Mouse (Mus musculus): Measurements from ENCODE around the gene Synj2.

Gene Synj2

DNA sequence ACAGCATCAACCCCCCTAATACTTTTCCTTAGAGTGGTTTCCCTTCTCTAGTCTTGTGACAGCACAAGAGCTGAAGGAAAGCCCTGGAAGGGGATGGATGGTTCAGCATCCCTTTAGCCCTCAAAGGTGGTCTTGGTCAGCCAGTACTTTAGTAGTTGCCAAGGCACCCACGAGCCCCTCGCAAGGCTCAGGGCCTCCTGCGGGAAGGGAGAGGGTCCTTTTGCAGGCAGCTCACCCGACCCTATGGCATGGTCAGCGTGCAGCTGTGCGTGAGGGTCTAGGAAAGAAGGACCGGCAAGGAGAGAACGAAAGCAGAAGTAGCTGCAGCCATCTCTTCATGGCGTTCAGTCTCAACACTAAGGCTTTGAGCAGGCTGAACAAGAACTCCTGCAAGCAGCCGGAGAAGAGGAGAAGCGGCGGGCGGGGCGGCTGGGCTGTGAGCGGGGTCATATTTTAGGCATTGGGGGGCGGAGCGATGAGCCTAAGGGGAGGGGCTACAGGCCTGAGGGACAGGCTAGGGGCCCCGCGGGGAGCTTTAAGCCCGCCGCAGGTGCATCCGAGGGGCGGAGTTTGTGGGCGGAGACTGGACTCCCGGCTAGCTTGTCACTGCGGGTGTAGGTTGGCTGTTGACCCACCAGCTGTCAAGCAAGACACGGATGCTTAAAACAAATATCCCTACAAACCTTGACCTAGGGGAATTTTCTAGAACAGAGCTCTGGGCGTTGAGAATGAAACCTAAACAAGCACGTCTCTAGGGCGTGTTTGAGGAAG is 6.3 kb upstream of the Synj2 start:
- DNase-seq (ENCODE audit: low read depth, low spot score), result peak; percentile 74

DNA sequence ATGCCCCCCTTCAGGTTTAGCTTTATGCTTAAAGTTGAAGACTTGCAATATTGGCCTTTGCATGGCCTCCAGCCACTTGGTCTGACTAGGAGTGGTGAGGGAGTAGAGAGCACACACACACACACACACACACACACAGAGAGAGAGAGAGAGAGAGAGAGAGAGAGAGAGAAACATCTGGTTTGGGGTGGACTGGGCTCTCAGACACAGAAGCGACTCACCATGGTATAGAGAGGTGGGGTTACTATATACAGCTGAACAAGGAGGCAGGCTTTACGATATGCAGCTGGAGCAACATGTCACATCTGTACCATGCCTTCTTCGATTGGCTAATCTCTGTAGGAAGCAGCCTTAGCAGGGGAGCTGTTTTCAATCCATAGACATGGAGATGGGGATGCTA is 5.4 kb upstream of the Synj2 start:
- DNase-seq (ENCODE audit: low read depth, low spot score), result no peak

DNA sequence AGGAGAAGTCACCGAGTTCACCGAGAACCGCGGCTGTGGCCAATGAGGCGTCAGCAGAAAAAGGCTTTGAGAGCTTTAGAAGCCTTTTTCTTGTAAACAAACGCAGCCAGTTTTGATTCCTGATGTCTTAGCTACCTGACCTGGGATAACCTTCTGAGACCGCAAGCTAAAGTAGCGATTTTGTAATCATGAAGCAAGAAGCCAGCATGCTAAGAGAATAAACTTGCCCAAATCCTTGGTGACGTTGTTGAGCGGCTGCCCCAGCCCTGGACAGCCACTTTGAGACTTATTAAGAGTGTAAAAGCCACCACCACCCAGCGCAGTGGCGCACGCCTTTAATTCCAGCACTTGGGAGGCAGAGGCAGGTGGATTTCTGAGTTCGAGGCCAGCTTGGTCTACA is 4.8 kb upstream of the Synj2 start:
- DNase-seq (ENCODE audit: low read depth, low spot score), result no peak

DNA sequence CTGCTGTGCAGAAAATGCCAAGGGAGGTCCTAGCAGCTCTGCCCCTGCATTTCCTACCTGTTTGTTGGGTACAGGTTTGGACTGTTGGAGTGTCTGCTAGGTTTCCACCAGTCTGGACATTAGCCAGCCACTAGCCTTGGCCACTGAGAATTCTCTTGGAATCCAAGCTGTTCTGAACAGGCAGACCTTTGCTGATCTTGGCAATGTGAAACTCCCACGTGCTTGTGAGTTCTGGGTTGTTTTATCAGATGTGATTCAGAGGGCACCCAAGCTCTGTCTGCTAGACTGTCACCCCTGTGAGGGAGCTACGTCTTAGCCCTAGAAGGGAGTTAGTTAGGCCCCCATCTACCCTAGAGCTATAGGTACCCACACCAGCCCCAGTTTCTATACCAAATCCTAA is 3.6 kb upstream of the Synj2 start:
- no peak for DNase-seq (ENCODE audit: low read depth, low spot score)

DNA sequence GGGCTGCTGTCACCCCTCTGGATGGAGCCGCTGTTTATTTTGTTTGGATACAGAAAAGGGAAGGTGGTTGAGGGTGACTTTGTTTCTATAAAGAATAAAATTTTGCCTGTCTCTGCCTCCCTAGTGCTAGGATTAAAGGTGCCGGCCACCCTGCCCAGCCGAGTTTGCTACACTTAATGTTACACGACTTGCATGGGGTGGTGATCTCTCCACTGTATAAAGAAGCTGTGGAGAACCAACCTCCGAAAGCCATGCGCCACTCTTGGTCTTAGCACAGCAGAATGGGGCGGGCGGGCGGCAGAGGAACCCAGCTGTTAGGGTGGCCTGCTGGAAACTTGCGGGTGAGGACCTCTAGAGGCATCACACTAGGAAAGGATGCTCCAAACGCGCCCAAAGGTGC is 1.2 kb upstream of the Synj2 start:
- DNase-seq (ENCODE audit: low read depth, low spot score), result no peak

DNA sequence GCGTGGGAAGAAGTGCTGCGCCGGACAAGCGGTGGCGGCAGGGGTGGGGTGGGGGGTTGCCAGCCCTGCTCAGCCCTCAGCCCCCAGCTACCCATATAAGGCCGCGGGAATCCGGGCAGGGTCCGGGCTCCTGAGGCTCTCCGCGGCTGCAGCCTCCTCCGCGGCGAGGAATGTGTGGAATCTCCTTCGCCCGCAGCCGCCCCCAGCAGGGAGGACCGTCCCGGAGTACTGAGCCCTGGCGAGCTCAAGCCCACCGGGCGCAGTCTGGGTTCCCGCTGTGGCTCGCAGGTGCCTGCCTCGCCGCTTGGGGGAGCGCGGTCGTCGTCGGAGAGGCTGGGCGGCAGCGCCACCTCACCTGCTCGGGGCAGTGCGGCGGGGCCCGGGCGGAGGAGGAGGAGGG is 288 bp upstream of the Synj2 start:
- DNase-seq (ENCODE audit: low read depth, low spot score), result peak; percentile 65

DNA sequence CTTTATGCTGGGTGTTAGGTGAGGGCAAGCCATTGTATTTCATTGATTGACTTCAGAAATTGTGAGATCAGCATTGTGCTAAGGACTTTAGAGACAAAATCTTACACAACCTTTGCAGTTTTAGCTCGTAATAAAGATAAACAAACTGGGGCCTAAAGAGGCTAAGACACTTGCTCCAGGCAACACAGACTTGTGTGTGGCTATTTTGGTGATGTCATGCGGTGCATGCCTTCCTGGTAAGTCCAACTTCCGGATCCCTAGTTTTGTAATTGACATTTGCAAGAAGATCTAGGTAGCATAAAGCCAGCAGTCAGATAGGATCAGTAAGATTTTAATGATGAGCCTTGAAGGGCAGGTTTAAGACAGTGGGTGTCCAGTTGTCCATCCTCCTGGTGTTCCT is 1.1 kb downstream of the Synj2 start:
- DNase-seq (ENCODE audit: low read depth, low spot score), result no peak

DNA sequence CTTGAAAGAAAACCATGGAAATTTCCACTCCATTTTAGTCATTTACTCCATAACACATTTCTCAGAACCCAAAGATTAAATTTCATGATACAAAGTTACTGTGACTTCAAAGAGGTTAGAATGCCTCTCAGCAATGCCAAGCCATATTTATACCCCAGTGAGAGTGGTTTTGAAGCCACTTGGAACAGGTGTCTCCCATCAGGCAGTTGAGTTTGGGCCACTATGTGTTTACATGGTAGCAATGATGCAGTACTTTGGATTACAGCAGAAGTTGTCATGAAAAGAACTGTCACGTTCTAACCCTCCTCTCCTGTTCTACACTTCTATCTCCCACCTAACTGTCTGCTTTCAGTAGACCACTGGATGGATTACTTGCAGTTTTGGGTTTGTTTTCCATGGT is 2.0 kb downstream of the Synj2 start:
- no peak for DNase-seq (ENCODE audit: low read depth, low spot score)

DNA sequence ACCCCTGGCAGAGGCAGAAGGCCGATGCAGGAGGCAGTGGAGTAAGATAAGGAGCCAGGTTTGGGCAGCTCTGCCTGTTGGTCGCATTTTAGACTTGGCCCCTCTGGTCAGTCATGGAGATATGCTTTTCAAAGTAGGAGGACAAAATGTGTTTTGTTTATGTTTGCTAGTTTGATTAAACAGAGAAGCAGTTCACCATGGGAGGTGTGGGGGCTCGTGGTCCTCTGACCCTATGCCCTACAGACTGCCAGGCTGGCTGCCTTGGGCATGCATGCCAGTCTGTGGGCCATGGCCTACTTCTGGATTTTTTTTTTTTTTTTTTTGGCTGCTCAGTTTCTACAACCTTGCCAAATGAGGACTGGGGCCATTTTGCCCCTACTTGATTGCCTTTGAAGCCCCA is 6.0 kb downstream of the Synj2 start:
- DNase-seq (ENCODE audit: low read depth, low spot score), result no peak

DNA sequence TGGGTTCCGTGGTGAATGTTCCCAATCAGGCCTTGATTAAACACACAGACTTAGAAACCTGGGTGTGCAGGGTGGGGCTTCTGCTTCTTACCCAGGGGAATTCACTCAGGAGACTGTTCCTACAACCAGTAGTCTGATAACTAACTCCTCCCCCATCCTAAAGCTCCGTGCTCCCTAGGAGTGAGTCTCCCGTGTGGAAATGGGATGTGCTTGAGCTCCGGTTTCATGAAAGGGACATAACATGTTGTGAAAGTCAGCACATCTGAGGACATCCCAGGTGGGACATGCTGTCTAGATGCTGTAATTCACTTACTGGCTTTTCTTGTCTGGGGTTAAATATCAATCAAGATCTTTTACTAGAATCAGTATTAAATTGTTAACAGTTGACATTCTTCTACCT is 11.4 kb downstream of the Synj2 start:
- no peak for DNase-seq (ENCODE audit: low read depth, low spot score)

DNA sequence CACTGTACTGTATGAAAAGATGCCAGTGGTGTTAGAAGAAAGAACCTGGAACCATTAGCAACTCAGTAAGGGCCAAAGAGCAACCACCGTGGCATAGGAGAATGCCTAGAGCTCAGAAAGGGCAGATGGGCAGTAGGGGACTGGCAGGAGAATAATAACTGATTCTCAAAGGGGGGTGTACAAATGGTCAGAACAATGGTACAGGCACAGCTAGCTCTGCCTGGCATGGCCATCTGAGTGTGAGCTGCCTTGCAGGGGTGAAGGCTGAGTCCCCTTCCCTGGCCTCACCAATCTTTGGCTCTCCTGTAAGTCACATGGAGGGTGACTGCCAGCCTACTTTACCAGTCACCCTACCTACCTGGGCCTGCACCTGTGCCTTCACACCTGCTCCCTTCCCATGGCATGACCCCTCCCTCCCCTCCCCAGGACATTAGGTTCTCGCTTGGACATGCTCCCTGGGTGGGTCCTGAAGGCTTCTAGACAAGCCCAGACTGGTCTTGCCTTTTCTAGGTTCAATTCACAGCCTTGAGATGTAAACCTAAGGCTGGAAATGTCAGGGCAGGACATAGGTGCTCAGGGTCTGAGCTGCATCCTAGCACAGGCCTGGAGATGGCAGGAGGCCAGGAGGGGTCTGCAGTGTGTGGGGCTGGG is 15.4 kb downstream of the Synj2 start:
- no peak for DNase-seq (ENCODE audit: low read depth, low spot score)

DNA sequence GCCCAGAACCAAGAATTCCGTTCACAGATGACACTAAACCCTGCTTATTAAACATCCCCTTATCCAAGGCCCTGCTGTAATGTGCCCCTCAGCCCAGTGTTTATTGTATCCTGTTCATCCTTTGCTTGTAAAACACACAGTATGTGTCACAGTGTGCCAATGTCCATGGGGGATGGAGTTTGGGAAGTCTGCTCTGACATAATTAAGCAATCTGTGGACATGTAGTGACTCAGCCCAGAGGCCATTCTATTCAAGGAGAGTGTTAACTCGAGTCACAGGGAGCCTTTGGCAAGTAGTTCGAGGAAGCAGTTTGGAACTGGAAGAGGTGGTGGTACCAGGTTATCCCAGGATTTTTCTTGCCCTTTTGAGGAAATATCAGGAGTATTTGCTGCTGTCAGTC is 16.0 kb downstream of the Synj2 start:
- DNase-seq (ENCODE audit: low read depth, low spot score), result no peak

DNA sequence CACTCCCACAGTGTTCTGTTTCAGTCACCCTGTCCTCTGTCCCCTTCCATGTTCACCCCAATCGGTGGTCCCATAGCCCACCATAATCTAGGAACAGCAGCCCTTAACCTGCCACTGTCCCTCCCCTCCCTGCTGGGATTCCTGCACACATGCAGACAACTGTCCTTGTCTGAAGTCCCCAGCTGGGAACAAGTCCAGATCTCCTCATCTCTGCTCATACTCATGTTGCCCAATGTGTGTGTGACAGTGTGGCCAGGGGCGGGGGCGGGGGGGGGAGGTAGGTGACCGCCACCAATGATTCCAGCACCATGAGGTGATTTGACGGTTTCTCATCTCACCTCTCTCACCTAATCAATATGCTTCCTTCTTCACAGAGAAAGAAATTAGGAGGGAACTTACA is 17.1 kb downstream of the Synj2 start:
- DNase-seq (ENCODE audit: low read depth, low spot score), result no peak

DNA sequence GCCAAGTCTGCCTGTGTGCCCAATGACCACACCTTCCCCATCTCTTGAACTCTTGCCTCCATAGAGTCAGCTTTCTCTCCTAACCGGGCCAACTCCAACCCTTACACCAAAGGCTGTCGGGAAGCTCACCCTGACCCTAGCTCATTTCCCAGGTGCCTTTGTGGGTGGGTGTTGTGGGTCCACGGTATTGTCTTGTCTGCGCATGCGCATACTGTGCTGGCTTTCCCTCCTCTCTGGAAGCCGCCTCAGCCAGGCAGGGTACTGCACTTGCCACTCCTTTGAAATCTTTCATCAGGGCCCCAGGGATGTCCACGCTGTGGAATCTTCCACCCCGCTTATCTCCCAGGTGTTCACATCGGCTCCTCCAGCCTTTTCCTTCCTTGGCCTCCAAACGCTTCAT is 17.6 kb downstream of the Synj2 start:
- no peak for DNase-seq (ENCODE audit: low read depth, low spot score)

DNA sequence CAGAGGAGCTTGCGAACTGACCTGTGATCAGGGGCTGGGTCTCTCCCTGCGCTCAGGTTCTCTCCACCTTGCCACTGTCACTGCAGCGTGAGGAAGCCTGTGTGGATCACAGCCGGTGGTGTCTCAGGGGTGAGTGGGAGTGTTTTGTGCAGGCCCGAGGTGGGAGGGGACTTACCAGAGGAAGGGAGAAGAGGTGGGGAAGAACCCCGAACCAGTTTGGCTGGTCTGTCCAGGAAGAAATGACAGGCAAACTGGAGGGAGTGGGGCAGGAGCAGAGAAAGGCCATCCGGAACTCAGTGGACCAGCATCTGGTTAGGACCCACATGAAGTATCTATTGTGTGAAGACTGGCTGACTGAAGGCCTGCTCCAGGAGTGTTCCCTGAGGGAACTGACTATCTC is 18.0 kb downstream of the Synj2 start:
- DNase-seq (ENCODE audit: low read depth, low spot score), result no peak

DNA sequence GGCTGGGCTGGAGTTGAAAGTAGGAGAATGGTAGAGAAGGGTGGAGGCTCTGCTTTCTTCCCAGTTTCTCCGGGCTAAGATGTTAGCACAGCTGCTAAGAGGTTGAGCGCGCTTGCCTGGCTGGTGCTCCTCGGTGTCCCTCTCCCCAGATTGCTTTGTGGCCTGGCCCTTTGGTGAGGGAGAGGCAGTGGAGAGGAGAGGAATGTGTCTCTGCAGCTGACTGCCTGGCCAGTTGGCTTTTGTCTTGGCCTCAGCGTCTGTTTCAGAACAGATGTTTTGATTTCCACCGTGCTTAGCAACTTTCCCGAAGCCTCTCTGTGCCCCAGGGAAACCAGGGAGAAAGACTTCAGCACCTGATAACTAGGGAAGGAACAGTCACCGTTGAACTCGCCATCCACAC is 18.7 kb downstream of the Synj2 start:
- DNase-seq (ENCODE audit: low read depth, low spot score), result no peak

DNA sequence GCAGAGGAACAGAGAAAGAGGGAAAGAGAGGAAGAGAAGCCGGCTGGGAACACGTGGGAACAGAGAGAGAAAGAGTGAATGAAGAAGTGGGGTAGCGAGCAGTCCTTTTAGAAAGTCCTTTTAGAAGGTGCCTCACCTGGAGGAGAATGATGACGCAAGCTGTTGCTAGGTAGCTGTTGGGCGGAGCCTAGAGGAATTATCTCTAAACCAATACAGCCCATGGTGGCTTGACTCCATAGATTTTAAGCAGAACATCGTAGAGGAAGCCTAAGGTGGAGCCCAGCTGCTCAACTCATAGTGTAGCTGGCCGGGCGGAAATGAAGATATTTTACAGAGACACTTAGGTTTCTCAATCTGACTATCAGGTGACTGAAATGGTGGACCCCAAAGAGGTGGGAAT is 22.7 kb downstream of the Synj2 start:
- no peak for DNase-seq (ENCODE audit: low read depth, low spot score)

DNA sequence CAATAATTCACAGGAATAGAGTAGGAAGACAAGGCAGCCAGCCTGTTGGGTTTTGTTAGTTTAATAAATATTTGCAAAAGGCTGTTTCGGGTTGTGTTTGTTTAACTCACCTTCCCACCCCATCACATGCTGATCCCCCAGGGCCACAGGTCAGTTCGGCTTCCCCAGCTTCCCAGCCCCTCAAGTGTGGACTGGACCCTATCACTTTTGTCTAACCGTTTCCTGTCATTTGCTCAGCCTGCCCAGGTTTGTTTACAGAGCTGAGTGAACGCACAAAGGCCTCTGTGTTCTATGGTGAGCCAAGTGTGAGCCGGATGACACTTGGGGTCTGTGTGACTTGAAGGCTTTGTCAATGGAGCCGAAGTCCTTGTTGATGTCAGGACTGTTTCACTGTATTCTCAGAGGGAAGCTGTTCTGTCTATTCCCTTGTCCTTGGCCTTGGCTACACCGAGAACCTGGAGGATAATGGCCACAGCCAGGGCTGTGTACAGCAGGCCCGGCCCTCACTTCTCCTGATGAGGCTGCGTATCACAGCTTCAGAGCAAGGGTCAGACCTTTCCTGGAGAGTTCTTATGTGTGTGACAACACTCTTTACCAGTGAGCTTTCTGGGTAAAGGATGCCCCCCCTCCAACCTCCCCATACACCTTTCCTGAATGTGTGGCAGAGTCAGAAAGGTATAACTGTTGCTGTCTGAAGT is 24.2 kb downstream of the Synj2 start:
- no peak for DNase-seq (ENCODE audit: low read depth, low spot score)

DNA sequence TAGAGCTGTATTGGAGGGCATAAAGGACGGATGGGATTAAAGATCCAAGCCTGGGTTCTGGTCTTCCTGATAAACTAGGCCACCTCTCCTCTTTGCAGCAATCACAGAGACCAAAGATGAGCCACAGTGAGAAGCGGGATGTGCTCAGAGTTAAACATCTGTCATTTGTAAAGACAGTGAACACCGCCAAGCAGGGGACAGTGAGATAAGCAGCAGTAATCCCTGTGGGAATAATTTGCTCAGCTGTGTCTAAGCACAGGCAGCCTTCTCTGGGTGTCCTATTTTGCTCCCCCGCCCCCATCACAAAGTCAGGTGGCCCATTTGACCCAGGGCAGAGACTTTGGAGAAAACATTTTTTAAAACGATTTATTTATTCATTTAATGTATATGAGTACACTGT is 25.6 kb downstream of the Synj2 start:
- DNase-seq (ENCODE audit: low read depth, low spot score), result no peak

DNA sequence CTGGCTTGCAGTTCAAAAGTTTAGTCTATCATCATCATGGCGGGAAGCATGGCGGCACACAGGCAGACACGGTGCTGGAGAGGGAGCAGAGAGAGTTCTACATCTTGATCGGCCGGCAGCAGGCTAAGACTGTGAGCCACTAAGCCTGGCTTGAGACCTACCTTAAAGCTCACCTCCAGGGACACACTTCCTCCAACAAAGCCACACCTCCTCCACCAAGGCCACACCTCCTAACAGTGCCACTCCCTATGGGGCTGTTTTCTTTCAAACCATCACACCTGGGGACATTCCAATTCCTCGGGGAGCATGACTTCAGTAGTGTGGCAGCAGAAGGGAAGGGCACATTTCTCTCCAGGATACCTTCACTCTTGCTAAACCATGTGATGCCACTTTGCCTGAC is 27.5 kb downstream of the Synj2 start:
- DNase-seq (ENCODE audit: low read depth, low spot score), result no peak

DNA sequence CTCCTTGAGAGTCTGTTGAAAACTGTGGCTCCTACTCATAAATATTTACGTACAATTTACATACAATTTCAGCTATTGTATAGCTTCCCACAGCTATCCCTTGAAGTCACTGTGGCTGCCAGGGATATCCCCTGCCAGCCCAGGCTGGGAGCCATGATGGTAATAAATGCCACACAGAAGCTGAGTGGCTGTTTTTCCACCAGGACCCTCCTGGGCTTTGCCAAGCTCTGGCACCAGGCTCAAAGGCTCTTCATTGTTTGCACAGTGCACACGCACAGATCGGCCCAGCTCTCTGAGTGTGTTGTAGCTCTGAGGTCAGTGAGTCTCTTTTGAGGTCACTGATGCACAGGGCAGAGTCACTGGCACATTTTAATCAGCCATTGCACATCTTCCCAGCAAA is 28.2 kb downstream of the Synj2 start:
- DNase-seq (ENCODE audit: low read depth, low spot score), result no peak

DNA sequence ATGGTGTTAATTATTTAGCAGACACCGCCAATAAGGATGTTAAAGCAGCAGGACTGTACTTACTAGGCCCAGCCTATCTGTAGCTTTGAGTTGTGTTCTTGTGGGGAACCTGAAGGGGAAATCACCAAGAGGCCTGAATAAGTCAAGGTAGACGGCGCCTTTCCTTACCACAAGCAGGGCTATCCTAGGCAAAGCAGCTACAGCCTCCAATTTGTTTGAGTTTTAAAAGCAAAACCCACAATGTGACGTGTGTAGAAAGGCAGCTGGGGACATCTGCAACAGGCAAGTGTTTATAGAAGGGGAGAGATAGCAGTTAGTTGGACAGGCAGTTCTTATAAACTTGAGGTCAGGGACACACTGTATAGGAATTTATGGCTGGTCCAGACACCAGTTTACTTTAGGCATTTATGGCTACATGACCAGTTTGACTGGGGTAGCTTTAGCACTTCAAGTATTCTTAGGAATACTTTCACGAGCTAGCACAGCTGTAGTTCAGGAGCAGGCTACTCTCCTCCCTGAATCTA is 29.3 kb downstream of the Synj2 start:
- DNase-seq (ENCODE audit: low read depth, low spot score), result no peak

DNA sequence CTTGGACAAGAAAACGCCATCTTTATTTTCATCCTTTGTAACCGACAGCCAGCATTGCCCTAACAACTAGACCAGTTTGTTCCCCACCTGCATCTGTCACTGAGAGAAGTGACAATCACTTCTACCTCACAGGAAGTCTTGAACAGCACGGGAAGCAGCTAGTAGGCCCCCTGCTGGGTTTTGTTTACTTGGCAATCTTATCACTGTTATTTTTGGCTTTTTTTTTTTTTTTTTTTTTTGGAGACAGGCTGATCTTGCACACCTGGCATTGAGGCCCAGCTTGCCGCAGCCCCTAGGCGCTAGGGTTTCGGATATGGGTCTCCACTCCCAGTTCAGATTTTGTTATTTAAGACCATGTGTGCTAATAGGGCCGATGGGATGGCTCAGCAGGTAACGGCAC is 32.5 kb downstream of the Synj2 start:
- DNase-seq (ENCODE audit: low read depth, low spot score), result no peak
